Mouse (Mus musculus) brain, embryonic 18.5 days (tissue): ENCODE measurements around the gene Rpl15.
"Not testable (repeated sequence)": the region's sequence is repeated elsewhere in the genome, so short reads cannot be mapped to it uniquely, and the experiment has no call there.

Experiments
- DNase-seq: peaks from one replicate; pipeline ENCODE4 v3.0.0-alpha.2; 2012; ENCODE audit warnings: low read depth, low spot score

Rpl15 gene

GRCm38 (mm10) chr14:18270529-18271441 is at the start of gene Rpl15, which contains the start of gene Nkiras1:
Rpl15 (minus strand) TSS chr14:18271391.
Nkiras1 (plus strand) TSS chr14:18271136.
- DNase-seq = peak; percentile 95

DNA sequence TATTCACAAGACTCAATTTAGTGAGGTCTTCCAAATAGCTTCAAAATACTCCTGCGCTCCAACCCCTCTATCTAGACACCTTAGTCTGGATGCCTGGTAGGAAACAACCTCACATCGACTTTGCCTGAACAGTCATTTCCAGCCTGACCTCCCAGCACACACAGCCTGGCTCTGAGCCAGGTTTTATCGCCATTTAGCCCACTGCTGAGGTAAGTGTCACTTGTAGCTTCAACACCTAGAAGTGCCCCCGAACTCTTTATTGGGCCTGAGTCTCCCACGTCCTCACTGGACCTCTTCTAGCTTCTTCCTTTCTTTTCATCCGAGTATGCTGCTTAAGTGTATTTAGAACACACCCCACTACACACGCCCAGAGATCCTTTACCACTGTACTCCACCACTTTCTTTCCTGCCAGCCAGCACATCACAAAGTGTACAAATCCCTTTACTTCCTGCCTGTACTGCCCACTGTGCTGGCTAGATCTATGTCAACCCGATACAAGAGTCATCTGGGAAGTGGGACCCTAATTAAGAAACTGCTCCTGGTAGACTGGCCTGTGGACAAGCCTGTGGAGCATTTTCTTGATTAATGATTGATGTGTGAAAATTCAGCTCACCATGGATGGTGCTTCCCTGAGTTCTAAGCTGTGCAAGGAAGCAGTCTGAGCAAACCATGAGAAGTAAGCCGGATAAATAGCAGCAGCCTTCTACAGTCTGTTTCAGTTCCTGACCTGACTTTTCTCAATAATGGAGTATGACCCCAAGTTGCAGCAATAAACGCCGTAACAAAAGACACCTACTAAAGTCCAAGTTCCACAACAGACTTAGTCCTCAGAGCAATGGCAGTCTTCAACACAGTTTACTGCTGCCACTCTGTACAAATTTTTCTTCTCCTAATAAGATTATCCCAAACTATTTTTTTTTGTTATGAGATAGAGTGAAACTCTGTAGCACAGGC is 46.5 kb upstream of the Rpl15 start:
- no peak for DNase-seq

GRCm38 (mm10) chr14:18304165-18304564 is 33.0 kb upstream of the Rpl15 start:
- no peak for DNase-seq

DNA sequence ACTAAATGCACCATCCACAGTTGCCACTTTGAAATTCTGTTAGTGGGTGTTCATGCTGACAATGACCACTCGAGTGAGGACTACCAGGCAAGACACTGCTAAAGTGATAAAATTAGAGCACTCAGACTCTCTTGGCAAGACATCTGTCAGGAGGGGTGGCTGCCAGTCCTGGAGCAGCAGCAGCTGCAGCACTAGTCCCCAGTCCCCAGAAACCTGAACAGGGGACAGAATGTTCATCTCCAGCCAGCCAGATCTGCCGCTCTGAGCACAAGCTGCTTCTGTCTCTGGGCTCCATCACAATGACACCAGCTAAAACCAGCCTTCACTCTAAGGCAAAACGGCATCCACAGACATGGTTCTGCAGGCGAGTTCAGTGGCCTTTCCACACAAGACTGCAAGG is 32.1 kb upstream of the Rpl15 start:
- DNase-seq = no peak

DNA sequence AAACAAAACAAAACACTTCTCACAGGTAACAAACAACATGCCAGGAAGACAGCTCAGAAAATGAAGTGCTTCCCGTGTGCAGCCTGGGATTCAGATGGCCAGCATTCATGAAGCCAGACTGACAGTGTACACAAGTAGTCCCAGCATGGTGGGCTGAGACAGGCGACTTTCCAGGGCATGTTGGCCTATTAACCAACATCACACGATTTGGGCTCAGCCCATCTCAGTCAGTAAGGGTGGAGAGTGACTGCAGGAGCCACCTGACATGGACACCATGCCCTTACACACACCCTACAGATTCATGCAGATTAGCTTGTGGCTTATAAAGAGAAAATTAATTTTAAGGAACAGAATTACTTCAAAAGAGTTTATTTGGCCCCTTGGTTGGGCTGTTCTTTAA is 31.6 kb upstream of the Rpl15 start:
- DNase-seq = no peak

DNA sequence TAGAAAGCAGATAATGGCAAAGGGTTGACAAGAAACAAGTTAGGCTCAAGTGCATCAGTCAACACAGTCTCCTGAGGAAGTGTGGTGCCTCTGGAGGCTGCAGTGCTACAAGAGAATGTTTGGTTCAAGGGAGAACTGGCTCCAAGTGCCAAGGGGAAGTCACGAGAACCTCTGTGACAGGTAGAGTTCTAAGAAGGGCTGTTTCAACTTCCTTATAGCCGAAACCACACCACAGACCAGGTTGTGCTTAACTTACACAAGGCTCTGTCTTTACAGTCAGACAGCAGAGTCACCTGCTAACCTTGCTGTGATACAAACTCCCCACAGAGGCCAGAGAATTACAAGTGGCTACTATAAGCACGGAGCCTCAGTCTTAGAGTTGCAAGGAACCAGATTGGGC is 30.4 kb upstream of the Rpl15 start:
- DNase-seq = no peak

DNA sequence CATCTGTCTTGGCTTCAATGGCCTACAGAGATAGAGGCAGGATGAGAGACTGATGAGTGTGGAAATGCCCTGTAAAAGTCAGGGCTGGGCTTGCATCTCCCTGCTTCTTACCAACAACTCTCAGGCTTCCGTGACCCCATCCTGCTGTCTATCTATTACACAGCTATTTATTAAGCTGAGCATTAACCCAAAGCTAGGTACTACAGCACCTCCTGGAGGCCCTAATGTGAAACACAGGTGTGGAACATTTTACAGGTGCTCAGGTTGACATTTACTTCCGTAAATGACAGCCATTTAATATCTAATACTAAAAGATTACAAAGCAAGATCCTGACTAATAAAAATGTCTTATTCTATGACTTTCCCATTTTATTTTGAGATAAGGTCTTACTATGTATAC is 29.5 kb upstream of the Rpl15 start:
- DNase-seq = no peak

GRCm38 (mm10) chr14:18298874-18299273 is 27.7 kb upstream of the Rpl15 start:
- DNase-seq = no peak

- DNase-seq = no peak
These were observed 26.2 kb upstream of the Rpl15 start for GRCm38 (mm10) chr14:18297441-18297840.

DNA sequence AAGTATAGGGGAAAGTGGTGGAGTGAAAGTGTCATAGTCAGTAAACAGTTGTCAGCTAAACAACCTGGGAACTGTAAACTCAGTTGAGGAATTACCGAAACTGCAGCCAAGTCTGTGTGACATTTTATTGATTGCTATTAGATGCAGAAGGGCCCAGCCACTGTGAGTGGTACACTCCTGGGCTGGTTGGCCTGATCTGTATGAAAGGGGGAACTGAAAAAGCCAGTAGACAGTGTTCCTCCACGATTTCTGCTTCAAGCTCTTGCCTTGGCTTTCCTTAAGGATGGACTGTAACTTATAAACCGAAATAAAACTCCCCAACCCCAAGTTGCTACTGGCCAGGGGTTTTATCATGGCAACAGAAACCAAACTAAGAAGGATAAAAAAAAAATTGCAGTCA is 21.4 kb upstream of the Rpl15 start:
- no peak for DNase-seq

GRCm38 (mm10) chr14:18292111-18292510 is 20.9 kb upstream of the Rpl15 start:
- DNase-seq = no peak

DNA sequence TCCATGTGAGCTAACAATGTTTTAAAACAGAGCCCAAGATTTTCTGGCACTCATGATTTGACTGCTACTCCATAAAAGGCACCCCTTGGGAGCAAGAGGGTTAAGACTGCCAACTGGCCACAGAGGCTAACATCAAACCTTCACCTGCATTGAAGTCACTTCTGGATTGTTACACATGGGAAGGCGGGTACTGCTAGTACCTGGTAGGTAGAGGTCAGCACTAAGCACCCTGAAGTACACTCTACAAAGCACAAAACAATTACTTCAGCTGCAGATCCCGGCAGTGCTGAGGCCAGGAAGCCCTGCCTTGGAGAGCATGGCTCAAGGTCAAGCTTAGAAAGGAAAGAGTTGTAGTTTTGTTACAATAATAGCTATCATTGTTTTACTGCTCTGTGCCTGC is 16.2 kb upstream of the Rpl15 start:
- DNase-seq = no peak

GRCm38 (mm10) chr14:18286441-18286840 is 15.2 kb upstream of the Rpl15 start:
- DNase-seq = no peak

DNA sequence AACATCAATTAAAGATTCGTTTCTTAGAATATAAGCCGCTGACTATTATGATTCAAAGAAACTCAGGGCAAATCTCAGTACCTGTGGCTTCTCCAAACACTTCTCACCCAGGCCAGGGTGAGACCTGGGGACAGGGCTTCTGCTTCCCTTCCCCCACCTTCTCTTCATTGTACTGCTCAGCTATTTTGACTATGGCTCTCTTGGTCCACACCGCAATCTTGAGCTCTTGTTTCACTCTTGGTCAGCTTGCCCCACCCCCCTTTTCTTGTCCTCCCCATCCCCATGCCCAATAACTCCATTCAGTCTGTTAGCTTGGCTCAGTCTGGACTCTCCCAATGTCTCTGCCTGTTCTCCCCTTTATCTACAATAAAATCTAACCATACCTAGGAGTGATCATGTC is 14.3 kb upstream of the Rpl15 start:
- DNase-seq = no peak

DNA sequence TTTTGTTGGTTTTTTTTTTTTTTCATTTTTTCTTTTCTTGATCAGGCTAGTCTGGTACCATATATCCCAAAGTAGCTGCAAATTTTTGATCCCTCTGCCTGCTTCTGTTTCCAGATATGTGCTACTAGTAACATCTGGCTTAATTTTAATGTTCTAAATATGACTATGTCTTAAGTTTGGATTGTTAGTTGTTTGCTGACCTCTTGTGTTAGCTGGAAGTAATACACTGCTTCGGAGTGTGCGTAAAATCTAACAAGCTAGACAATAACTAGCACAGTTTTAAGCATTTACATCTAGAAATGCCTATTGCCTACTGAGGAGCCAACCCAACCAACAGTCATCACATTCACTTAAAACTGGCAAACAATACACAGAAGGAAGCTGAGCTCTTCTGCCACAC is 13.4 kb upstream of the Rpl15 start:
- DNase-seq = no peak

- no peak for DNase-seq
These were observed 9.2 kb upstream of the Rpl15 start for GRCm38 (mm10) chr14:18280375-18280774.

- DNase-seq = no peak
These were observed 3.3 kb upstream of the Rpl15 start for GRCm38 (mm10) chr14:18274526-18274925.

DNA sequence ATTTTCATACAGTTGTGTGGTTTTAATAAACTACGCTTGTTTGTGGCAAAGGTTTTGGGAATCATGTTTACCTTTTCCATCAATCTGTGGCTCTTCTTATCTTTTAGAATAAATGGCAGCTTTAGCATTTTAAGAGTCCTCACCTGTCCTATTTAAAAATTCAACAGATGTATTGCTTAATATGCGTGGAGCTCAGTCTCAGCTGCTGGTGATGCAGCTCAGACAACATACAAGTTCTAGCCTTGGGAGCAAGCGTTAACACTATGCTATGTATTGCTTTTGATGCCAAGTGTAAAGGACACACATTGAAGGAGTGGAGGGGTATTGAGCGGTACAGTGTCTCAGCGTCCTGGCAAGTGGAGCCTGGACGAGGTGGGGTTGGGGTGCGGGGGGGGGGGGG is 475 bp upstream of the Rpl15 start:
- no peak for DNase-seq

GRCm38 (mm10) chr14:18269947-18270528 is 1.2 kb downstream of the Rpl15 start:
- DNase-seq = not testable (repeated sequence)

DNA sequence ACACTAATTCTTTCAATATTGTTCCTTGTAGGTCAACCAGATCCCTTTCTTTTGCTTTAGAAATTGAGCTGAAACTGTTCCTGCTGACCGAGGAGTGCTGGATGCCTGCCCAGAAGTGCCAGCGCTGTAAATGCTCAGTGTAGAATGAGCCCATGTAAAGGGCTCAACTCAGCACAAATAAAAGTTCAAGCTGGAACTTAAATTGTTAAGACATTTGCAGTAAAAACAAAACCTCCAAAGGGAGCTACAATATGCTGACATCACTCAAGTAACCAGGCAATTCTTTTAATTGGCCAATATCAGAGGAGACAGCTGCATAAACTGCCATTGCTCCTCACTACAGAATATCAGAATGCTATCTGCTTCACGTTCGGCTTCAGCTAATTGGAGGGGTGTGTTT is 7.8 kb downstream of the Rpl15 start:
- no peak for DNase-seq

GRCm38 (mm10) chr14:18261203-18261602 is 10.0 kb downstream of the Rpl15 start:
- DNase-seq = no peak

GRCm38 (mm10) chr14:18242638-18243130 is 28.5 kb downstream of the Rpl15 start:
- no peak for DNase-seq
